Mouse (Mus musculus): ENCODE data around the gene Gch1.

DNA sequence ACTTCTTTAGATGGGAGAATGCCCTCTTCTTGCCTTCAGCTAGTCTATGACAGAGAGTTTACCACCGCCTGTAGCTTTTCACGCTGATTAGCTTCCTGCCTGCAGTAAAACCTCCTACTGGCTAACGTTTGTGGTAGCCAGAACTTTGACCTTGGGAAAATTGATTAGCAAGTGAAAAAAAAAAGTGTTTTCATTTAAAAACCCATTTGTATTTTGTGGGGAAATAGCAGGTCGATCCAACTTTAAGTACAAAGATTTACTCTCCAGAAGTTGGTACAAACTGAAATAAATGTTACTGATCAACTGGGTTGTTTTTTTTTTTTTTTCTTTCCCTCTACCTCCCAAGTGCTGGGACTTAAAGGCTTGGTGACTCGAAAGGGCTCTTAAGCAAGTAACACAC, 2.6 kb upstream of the Gch1 start:
- TF ChIP-seq ZMIZ1 (IDR thresholded peaks at IDR 0.05; ENCODE audit: low read depth, low read length) (no peak), CTCF (IDR thresholded peaks at IDR 0.05 in 2 of 3, conservative IDR thresholded peaks at IDR 0.05 in 1 of 3; ENCODE audit: control insufficient read depth in 1 of 3, insufficient read depth in 1 of 3, low read depth in 2 of 3, low read length in 3 of 3, poor library complexity in 1 of 3, severe bottlenecking in 1 of 3) (no peak), TBP (IDR thresholded peaks at IDR 0.05; ENCODE audit: low read depth, low read length) (no peak), POLR2AphosphoS5 (IDR thresholded peaks at IDR 0.05; ENCODE audit: borderline replicate concordance, low read depth, low read length) (no peak), EP300 (IDR thresholded peaks at IDR 0.05; ENCODE audit: low read depth in 1 of 2, low read length in 2 of 2) (no peak)

All from MEL (cell line).